ENCODE assay signal across 2 mouse cellular contexts in genomic region chr2:121475306-121475705, GRCm38 (mm10). TPM values are rescaled to one million over a fixed set of nuclear protein-coding genes. Genes with fewer than 3 reads are reported as not detected.
"Had no signal": no experiment of that assay in that cellular context is flagged by ENCODE, and none has a peak within 500 bp of the region (broad histone marks: within the 10 kb centered on the region; RNA-seq: fewer than 3 reads in every experiment).

No protein-coding gene starts in this region.

RNA-seq across cellular contexts. Expression of gene Serinc4, which starts 18.7 kb away (rescaled TPM):
- polyA plus RNA-seq: embryonic facial prominence, embryonic 12.5 days; erythroblast, embryonic 14.5 days had no signal
